Mouse (Mus musculus): ENCODE data around the gene Fibp. TPM values are rescaled to one million over a fixed set of nuclear protein-coding genes. Genes with fewer than 3 reads are reported as not detected.
"Not testable (repeated sequence)": the region's sequence is repeated elsewhere in the genome, so short reads cannot be mapped to it uniquely, and the experiment has no call there.

Fibp gene
- polyA plus RNA-seq, 1 experiment from 2014 or later: 103 TPM

DNA sequence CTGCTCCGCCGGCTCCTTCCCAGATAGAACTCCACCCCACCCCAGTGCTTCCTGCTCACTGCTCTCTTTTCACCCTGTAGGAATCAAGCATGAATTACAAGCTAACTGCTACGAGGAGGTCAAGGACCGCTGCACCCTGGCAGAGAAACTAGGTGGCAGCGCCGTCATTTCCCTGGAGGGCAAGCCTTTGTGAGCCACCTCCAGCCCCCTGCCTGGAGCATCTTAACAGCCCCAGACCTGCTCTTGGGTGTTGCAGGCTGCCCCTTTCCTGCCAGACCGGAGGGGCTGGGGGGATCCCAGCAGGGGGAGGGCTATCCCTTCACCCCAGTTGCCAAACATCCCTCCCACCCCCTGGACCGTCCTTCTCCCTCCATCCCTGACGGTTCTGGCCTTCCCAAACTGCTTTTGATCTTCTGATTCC, 32.9 kb downstream of the Fibp start:
- not testable (repeated sequence) for H3K4me2 ChIP-seq (replicated peaks; ENCODE audit: low read depth); H3K9ac ChIP-seq (ENCODE audit: low read length); H3K27me3 ChIP-seq (ENCODE audit: control insufficient read depth, insufficient read depth, low read length); H3K4me3 ChIP-seq (ENCODE audit: low read depth, low read length); H3K9me3 ChIP-seq (ENCODE audit: control insufficient read depth, low read length); H3K4me1 ChIP-seq (replicated peaks; ENCODE audit: control insufficient read depth, insufficient read depth); H3K27ac ChIP-seq (replicated peaks); ATAC-seq (ENCODE audit: low FRiP score, low TSS enrichment)
- peaks cover 20% of the 10 kb centered on the region for H3K36me3 ChIP-seq (ENCODE audit: control insufficient read depth, insufficient read depth, low read length)
- peak; percentile 40 for DNase-seq (ENCODE audit: low spot score)
- TF ChIP-seq CTCF (IDR thresholded peaks at IDR 0.05; ENCODE audit: low read depth): peak; percentile 30; the same call in 1 of the 2 replicates
- WGBS: 61% methylated on average over 9 of the region's 9 CpGs

DNA sequence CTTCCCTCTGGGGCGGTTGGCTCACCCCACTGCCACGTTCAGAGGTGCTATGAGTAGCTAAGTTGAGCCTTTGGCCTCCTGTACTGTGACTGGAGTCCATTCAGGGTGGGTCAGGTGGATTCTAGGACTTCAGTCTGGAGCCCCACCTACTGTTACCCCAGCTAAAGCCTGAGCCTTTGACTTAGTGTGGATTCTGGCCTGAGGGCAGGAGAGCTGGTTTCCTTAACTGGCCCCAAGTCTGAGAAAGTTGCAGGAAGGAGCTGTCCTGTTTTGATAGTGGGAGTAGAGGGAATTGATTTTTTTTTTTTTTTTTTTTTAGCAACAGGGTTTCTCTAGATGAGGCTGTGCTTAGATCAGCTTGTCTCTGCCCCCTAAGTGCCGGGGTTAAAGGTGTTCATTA, 33.9 kb downstream of the Fibp start:
- Histone ChIP-seq H3K4me3 (ENCODE audit: low read depth, low read length) (no peak overlapping the region), H3K27ac (replicated peaks) (no peak overlapping the region), H3K9ac (ENCODE audit: low read length) (no peak overlapping the region), H3K4me1 (replicated peaks; ENCODE audit: control insufficient read depth, insufficient read depth) (no peaks in the 10 kb centered on the region), H3K36me3 (ENCODE audit: control insufficient read depth, insufficient read depth, low read length) (peaks cover 20% of the 10 kb centered on the region), H3K27me3 (ENCODE audit: control insufficient read depth, insufficient read depth, low read length) (no peaks in the 10 kb centered on the region), H3K4me2 (replicated peaks; ENCODE audit: low read depth) (no peak overlapping the region), H3K9me3 (ENCODE audit: control insufficient read depth, low read length) (no peaks in the 10 kb centered on the region)
- ATAC-seq (ENCODE audit: low FRiP score, low TSS enrichment): no peak
- 76% methylated on average over 3 of the region's 3 CpGs for WGBS
- TF ChIP-seq CTCF (IDR thresholded peaks at IDR 0.05; ENCODE audit: low read depth) (no peak), EP300 (optimal IDR thresholded peaks at IDR 0.05) (no peak)
- DNase-seq (ENCODE audit: low spot score): peak; percentile 23

DNA sequence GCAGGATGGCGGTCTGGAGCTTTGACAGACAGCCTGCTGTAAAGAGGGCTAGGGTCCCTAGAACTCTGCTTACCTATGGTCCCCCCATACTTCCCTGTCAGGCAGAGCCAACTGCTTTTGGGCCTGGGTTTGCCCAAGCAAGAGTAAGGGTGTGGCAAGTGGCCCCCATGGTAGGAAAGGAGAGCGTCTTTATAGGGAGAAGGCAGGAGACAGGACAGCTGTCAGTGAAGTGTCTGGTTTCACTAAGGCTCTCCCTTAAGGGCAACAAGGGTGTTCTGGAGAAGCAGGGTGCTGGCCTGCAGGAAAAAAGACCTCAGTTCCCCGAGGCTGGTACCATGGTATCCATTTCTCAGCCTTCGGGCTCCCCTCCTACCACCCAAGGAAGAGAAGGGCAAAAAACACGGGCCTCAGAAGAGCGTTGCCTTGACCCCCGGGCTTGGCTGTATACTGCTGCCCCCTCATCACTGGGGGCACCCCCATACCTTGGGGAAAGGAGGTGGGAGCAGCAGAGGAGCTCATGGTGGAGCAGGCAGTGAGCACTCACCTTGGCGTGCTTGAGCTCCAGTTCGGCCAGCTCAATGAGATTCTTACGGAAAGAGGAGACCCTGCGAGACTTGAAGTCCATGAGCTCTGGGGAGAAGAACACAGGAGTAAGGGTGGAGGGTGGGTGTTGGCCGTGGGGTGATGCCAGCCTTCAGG, 35.1 kb downstream of the Fibp start:
- peaks cover 20% of the 10 kb centered on the region for H3K36me3 ChIP-seq (ENCODE audit: control insufficient read depth, insufficient read depth, low read length)
- WGBS: 80% methylated on average over 12 of the region's 12 CpGs
- DNase-seq (ENCODE audit: low spot score) (no peak), ATAC-seq (ENCODE audit: low FRiP score, low TSS enrichment) (no peak)
- H3K9ac ChIP-seq (ENCODE audit: low read length): no peak overlapping the region
- H3K27me3 ChIP-seq (ENCODE audit: control insufficient read depth, insufficient read depth, low read length): no peaks in the 10 kb centered on the region
- no peak overlapping the region for H3K4me2 ChIP-seq (replicated peaks; ENCODE audit: low read depth)
- H3K9me3 ChIP-seq (ENCODE audit: control insufficient read depth, low read length): no peaks in the 10 kb centered on the region
- H3K27ac ChIP-seq (replicated peaks): no peak overlapping the region
- no peaks in the 10 kb centered on the region for H3K4me1 ChIP-seq (replicated peaks; ENCODE audit: control insufficient read depth, insufficient read depth)
- TF ChIP-seq CTCF (IDR thresholded peaks at IDR 0.05; ENCODE audit: low read depth) (no peak), EP300 (optimal IDR thresholded peaks at IDR 0.05) (no peak)
- no peak overlapping the region for H3K4me3 ChIP-seq (ENCODE audit: low read depth, low read length)

DNA sequence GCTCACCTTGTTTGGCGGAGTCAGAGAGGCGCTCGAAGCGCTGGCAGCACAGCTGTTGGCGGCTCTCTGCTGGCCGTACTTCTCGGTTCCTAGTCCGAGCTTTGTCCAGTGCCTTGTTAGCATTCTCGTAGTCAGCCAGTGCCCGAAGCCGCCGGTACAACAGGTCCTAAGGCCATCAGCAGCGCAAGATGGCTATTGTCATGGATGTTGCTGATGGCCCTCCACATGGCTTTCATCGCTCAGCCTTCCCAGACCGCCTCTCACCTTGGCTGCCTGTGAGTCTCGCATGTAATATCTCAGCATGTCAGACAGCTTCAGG, 35.6 kb downstream of the Fibp start:
- H3K27ac ChIP-seq (replicated peaks): no peak overlapping the region
- DNase-seq (ENCODE audit: low spot score) (no peak), ATAC-seq (ENCODE audit: low FRiP score, low TSS enrichment) (no peak)
- H3K27me3 ChIP-seq (ENCODE audit: control insufficient read depth, insufficient read depth, low read length): no peaks in the 10 kb centered on the region
- H3K4me2 ChIP-seq (replicated peaks; ENCODE audit: low read depth): no peak overlapping the region
- no peaks in the 10 kb centered on the region for H3K9me3 ChIP-seq (ENCODE audit: control insufficient read depth, low read length)
- WGBS: 79% methylated on average over 16 of the region's 16 CpGs
- TF ChIP-seq CTCF (IDR thresholded peaks at IDR 0.05; ENCODE audit: low read depth) (no peak), EP300 (optimal IDR thresholded peaks at IDR 0.05) (no peak)
- no peaks in the 10 kb centered on the region for H3K4me1 ChIP-seq (replicated peaks; ENCODE audit: control insufficient read depth, insufficient read depth)
- H3K36me3 ChIP-seq (ENCODE audit: control insufficient read depth, insufficient read depth, low read length): peaks cover 20% of the 10 kb centered on the region
- H3K4me3 ChIP-seq (ENCODE audit: low read depth, low read length): no peak overlapping the region
- H3K9ac ChIP-seq (ENCODE audit: low read length): no peak overlapping the region

DNA sequence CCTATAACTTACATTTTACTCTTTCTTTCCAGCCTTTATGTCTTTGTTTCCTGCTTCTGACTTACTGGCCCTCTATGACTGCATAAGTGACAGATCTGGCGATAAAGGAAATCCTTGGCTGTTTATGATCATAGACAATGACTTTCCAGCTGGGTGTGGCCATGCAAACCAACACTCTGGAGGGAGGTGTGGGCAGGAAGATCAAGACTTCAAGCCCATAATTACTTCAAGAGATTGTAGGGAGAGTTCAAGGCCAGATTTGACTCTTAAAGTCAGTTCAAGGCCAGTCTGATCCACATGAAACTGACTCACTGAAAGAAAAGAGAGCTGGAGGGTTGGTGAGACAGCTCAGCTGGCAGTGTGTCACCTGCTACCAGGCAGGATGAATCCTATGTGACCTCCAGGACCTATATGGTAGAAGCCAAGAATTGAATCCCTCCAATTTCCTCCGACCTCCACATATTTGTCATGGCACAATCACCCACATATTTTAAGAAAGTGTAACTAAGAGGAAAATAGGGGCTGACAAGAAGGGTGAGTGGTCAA, 40.0 kb downstream of the Fibp start:
- WGBS: 81% methylated on average over 2 of the region's 2 CpGs
- Histone ChIP-seq H3K4me1 (replicated peaks; ENCODE audit: control insufficient read depth, insufficient read depth) (no peaks in the 10 kb centered on the region), H3K4me2 (replicated peaks; ENCODE audit: low read depth) (no peak overlapping the region), H3K9ac (ENCODE audit: low read length) (no peak overlapping the region), H3K27me3 (ENCODE audit: control insufficient read depth, insufficient read depth, low read length) (no peaks in the 10 kb centered on the region), H3K9me3 (ENCODE audit: control insufficient read depth, low read length) (no peaks in the 10 kb centered on the region), H3K27ac (replicated peaks) (no peak overlapping the region), H3K4me3 (ENCODE audit: low read depth, low read length) (no peak overlapping the region), H3K36me3 (ENCODE audit: control insufficient read depth, insufficient read depth, low read length) (peaks cover 14% of the 10 kb centered on the region)
- ATAC-seq (ENCODE audit: low FRiP score, low TSS enrichment): no peak
- TF ChIP-seq CTCF (IDR thresholded peaks at IDR 0.05; ENCODE audit: low read depth) (no peak), EP300 (optimal IDR thresholded peaks at IDR 0.05) (no peak)
- DNase-seq (ENCODE audit: low spot score): no peak

DNA sequence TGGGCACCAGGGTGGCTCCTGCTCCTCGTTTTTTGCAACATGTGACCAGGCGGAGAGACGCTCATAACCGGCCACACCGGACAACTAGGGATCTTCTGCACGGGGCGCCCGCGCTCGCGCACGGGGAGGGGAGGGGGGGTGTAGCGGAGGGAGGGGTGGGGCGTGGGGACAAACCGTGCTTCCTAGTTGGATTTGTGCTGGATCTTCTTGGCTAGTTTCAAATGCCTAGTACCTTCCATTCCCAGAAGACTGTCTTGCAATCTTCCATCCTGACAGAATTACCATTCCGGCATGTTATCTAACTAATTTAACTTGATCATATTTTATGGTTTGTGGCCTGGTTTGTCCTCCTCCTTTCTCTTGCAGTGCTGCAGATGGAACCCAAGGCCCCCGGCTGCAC, 43.3 kb downstream of the Fibp start, which contains the start of gene 1700020D05Rik:
1700020D05Rik (minus strand) TSS at position 101 of the 400 bp plus-strand sequence.
- H3K9me3 ChIP-seq (ENCODE audit: control insufficient read depth, low read length): no peaks in the 10 kb centered on the region
- H3K27ac ChIP-seq (replicated peaks): no peak within 1 kb of the TSS
- 55% methylated on average over 17 of the region's 17 CpGs for WGBS
- no peak for TF ChIP-seq EP300 (optimal IDR thresholded peaks at IDR 0.05)
- TF ChIP-seq CTCF (IDR thresholded peaks at IDR 0.05; ENCODE audit: low read depth): no peak
- no peaks in the 10 kb centered on the region for H3K36me3 ChIP-seq (ENCODE audit: control insufficient read depth, insufficient read depth, low read length)
- H3K9ac ChIP-seq (ENCODE audit: low read length): no peak within 1 kb of the TSS
- DNase-seq (ENCODE audit: low spot score) (no peak), ATAC-seq (ENCODE audit: low FRiP score, low TSS enrichment) (no peak)
- H3K4me2 ChIP-seq (replicated peaks; ENCODE audit: low read depth): no peak within 1 kb of the TSS
- no peaks in the 10 kb centered on the region for H3K4me1 ChIP-seq (replicated peaks; ENCODE audit: control insufficient read depth, insufficient read depth)
- no peak within 1 kb of the TSS for H3K4me3 ChIP-seq (ENCODE audit: low read depth, low read length)
- no peaks in the 10 kb centered on the region for H3K27me3 ChIP-seq (ENCODE audit: control insufficient read depth, insufficient read depth, low read length)

Measured in stomach, postnatal 0 days (tissue).